Mouse (Mus musculus): ENCODE data around the gene E4f1.

GRCm38 (mm10) chr17:24505286-24505955 is 35.3 kb upstream of the E4f1 start:
- TF ChIP-seq CTCF (IDR thresholded peaks at IDR 0.05; ENCODE audit: low read depth, low read length), result no peak
- no peak for TF ChIP-seq POLR2A (IDR thresholded peaks at IDR 0.05; ENCODE audit: borderline replicate concordance, low read depth, low read length)

Measured in bone marrow macrophage, adult 2 months (primary cell).